Mouse (Mus musculus) neural tube, embryonic 13.5 days (tissue): ENCODE results near the gene Itpka. TPM values are rescaled to one million over a fixed set of nuclear protein-coding genes. Genes with fewer than 3 reads are reported as not detected.

ENCODE experiments used
- ATAC-seq: fragments of 200-750 bp; cut with Nextera tagmentation; 2 replicates; pipeline ENCODE4 v1.8.0; 2017; ENCODE audit warnings: low read depth, mild to moderate bottlenecking, moderate TSS enrichment, moderate library complexity
- H3K27ac ChIP-seq: fragments of 300-500 bp; sonication (generic); replicated peaks from 2 replicates; pipeline ENCODE4 v1.5.1; 2015; ENCODE audit warnings: moderate library complexity, mild to moderate bottlenecking, inconsistent platforms
- H3K27me3 ChIP-seq: fragments of 300-500 bp; sonication (generic); 2 replicates; pipeline ENCODE4 v1.6.1; 2015; ENCODE audit warnings: mild to moderate bottlenecking, inconsistent platforms
- H3K36me3 ChIP-seq: fragments of 300-500 bp; sonication (generic); 2 replicates; pipeline ENCODE4 v1.6.1; 2015; ENCODE audit warnings: mild to moderate bottlenecking, inconsistent platforms
- H3K4me1 ChIP-seq: fragments of 300-500 bp; sonication (generic); replicated peaks from 2 replicates; pipeline ENCODE4 v1.6.1; 2015; ENCODE audit warnings: inconsistent platforms
- H3K4me2 ChIP-seq: fragments of 300-500 bp; sonication (generic); 2 replicates; pipeline ENCODE4 v1.6.1; 2015; ENCODE audit warnings: inconsistent platforms, mild to moderate bottlenecking, moderate library complexity
- H3K4me3 ChIP-seq: fragments of 300-500 bp; sonication (generic); 2 replicates; pipeline ENCODE4 v1.5.1; 2015; ENCODE audit warnings: mild to moderate bottlenecking, inconsistent platforms
- H3K9ac ChIP-seq: fragments of 300-500 bp; sonication (generic); 2 replicates; pipeline ENCODE4 v1.6.1; 2015; ENCODE audit warnings: moderate library complexity, mild to moderate bottlenecking, inconsistent platforms
- H3K9me3 ChIP-seq: fragments of 300-500 bp; sonication (generic); 2 replicates; pipeline ENCODE4 v1.6.1; 2016; ENCODE audit warnings: inconsistent platforms
- WGBS: fragments of 180-500 bp; shearing (Covaris S2); methylation state at CpG from one replicate; pipeline ENCODE4 v1.1.7; 2015; 5-methylcytosine and 5-hydroxymethylcytosine counted together
- polyA plus RNA-seq: library from polyadenylated mRNA; unstranded; fragments of >200 nt; fragmentation: Nextera tagmentation; extraction: Ambion mirVana; gene quantifications from 2 replicates; pipeline ENCODE4 v1.2.1, GENCODE M21; 2015

The Itpka gene
- polyA plus RNA-seq, 1 experiment from 2014 or later, result 0.28 TPM

- Histone ChIP-seq H3K27me3 (peaks cover 48% of the 10 kb centered on the region), H3K9ac (no peak overlapping the region), H3K36me3 (peaks cover 40% of the 10 kb centered on the region), H3K4me3 (no peak overlapping the region), H3K4me1 (peaks cover 12% of the 10 kb centered on the region; the same call in 1 of the 2 replicates), H3K4me2 (no peak overlapping the region), H3K27ac (no peak overlapping the region), H3K9me3 (no peaks in the 10 kb centered on the region)
- no peak for ATAC-seq
- 30% methylated on average over 12 of the region's 12 CpGs for WGBS
Measured at GRCm38 (mm10) chr2:119737124-119737523, 5.0 kb upstream of the Itpka start.

DNA sequence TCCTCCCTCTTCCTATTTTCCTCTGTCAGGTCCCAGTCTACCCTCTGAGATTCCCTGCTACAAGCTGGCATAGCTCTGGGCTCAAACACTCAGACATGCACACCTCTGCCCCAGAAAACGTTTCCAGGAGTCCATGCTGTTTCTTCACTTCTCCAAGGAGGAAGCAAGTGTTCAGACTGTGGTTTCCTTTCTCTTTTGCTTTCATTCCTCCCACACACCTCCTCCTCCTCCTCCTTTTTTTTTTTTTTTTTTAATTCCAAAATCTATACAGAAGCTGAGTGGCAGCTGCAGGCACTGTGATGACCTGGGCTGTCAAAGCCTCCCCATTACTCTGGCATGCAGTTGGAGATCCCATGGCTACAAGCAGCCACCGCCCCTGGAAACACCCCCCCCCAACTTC lies 1.6 kb upstream of the Itpka start:
- Histone ChIP-seq H3K36me3 (peaks cover 7% of the 10 kb centered on the region), H3K27ac (no peak overlapping the region), H3K4me2 (no peak overlapping the region), H3K9ac (no peak overlapping the region), H3K9me3 (no peaks in the 10 kb centered on the region), H3K4me1 (peaks cover 41% of the 10 kb centered on the region), H3K4me3 (no peak overlapping the region), H3K27me3 (peaks cover 79% of the 10 kb centered on the region)
- no peak for ATAC-seq
- WGBS, result 24% methylated on average over 2 of the region's 2 CpGs

DNA sequence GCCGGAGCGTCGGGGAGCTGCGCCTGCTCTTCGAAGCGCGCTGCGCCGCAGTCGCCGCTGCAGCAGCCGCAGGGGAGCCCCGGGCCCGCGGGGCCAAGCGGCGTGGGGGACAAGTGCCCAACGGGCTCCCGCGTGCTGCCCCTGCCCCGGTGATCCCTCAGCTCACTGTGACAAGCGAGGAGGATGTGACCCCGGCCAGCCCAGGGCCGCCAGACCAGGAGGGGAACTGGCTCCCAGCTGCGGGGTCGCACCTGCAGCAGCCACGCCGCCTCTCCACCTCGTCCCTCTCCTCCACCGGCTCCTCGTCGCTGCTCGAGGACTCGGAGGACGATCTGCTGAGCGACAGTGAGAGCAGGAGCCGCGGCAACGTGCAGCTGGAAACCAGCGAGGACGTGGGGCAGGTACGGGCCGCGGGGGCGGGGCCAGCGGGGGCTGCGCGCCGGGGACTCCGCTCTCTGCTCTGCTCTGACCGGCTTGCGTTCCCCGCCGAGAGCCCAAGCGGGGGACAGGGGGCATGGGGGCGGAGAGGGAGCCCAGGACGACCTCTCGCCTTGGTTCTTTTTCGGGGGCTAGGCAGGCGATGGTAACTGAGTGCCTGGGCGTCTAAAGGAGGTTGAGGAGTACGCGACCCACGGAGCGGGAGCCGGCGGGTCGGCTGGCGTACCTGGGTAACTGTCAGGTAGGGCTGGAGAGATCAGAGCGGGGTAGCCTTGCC lies 481 bp downstream of the Itpka start:
- Histone ChIP-seq H3K9me3 (no peaks in the 10 kb centered on the region), H3K4me3 (peak overlapping the region; percentile 57), H3K9ac (peak overlapping the region; percentile 65), H3K27ac (no peak overlapping the region), H3K36me3 (no peaks in the 10 kb centered on the region), H3K4me2 (peak overlapping the region; percentile 97), H3K4me1 (peaks cover 41% of the 10 kb centered on the region), H3K27me3 (peaks cover 77% of the 10 kb centered on the region)
- peak; percentile 34 for ATAC-seq
- under 1% methylated on average over 63 of the region's 70 CpGs for WGBS

- no peak for ATAC-seq
- H3K4me2 ChIP-seq, result peak overlapping the region; percentile 97
- H3K27ac ChIP-seq, result no peak overlapping the region
- H3K27me3 ChIP-seq, result peaks cover 80% of the 10 kb centered on the region
- no peaks in the 10 kb centered on the region for H3K36me3 ChIP-seq
- no peaks in the 10 kb centered on the region for H3K9me3 ChIP-seq
- peak overlapping the region; percentile 57 for H3K4me3 ChIP-seq
- 7% methylated on average over 22 of the region's 31 CpGs for WGBS
- peaks cover 41% of the 10 kb centered on the region for H3K4me1 ChIP-seq
- H3K9ac ChIP-seq, result peak overlapping the region; percentile 65
Measured at GRCm38 (mm10) chr2:119743176-119743807, 1.2 kb downstream of the Itpka start.

DNA sequence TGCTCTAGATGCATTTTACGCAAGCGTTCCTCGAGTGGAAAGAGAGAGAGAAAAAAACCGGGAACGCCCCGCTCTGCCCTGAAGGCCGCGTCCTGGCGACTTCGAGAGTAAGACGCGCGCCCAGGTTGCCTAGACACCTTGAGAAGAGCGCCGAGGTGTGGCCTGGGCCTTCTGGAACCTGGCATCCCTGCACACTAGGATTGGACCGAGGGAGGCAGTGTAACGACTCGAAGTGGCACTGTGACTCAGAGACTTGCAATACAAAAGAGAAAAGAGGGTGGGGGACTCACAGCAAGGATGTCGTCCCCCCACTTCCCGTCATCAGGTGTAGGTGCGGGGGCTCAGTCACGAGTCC lies 1.6 kb downstream of the Itpka start:
- H3K27me3 ChIP-seq, result peaks cover 82% of the 10 kb centered on the region
- peaks cover 41% of the 10 kb centered on the region for H3K4me1 ChIP-seq
- H3K36me3 ChIP-seq, result no peaks in the 10 kb centered on the region
- peak overlapping the region; percentile 17; the same call in 1 of the 2 replicates for H3K4me3 ChIP-seq
- H3K4me2 ChIP-seq, result peak overlapping the region; percentile 42
- 5% methylated on average over 22 of the region's 22 CpGs for WGBS
- H3K9me3 ChIP-seq, result no peaks in the 10 kb centered on the region
- no peak for ATAC-seq
- H3K27ac ChIP-seq, result no peak overlapping the region
- H3K9ac ChIP-seq, result no peak overlapping the region

- H3K4me1 ChIP-seq, result peaks cover 41% of the 10 kb centered on the region
- peak overlapping the region; percentile 42 for H3K4me2 ChIP-seq
- H3K9me3 ChIP-seq, result no peaks in the 10 kb centered on the region
- peak overlapping the region; percentile 17 for H3K4me3 ChIP-seq
- H3K27ac ChIP-seq, result no peak overlapping the region
- ATAC-seq, result 0 out of 2 replicates have a peak, but pooled peaks have one; percentile 10
- H3K9ac ChIP-seq, result 0 out of 2 replicates have a peak overlapping the region, but pooled peaks have one; percentile 6
- WGBS, result 3% methylated on average over 46 of the region's 46 CpGs
- H3K36me3 ChIP-seq, result no peaks in the 10 kb centered on the region
- H3K27me3 ChIP-seq, result peaks cover 88% of the 10 kb centered on the region
Measured at GRCm38 (mm10) chr2:119744163-119745111, 2.3 kb downstream of the Itpka start.

- Histone ChIP-seq H3K36me3 (no peaks in the 10 kb centered on the region), H3K9me3 (no peaks in the 10 kb centered on the region), H3K4me1 (peaks cover 41% of the 10 kb centered on the region), H3K9ac (no peak overlapping the region), H3K27ac (no peak overlapping the region), H3K4me3 (no peak overlapping the region), H3K27me3 (peaks cover 90% of the 10 kb centered on the region), H3K4me2 (no peak overlapping the region)
- WGBS, result 4% methylated on average over 1 of the region's 1 CpGs
- no peak for ATAC-seq
Measured at GRCm38 (mm10) chr2:119745281-119745680, 3.1 kb downstream of the Itpka start.

DNA sequence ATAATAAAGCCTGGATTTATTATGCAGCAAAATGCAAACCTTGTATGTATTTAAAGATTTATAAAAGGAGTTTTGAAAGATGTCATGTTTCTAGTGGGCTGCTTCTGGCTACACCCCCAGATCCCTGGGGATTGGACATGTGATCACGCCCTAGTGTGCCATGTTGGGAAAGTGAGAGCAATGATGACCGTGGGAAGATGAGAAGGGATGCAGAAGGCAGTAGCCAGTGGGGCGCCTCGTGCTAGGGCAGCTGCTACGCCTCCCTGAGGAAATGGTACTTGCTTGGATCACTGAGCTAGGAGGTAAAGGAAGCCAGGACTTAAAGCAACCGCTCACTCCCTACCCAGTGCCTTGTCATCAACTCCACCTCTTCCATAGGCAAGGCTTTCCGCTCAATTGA lies 5.4 kb downstream of the Itpka start:
- no peak overlapping the region for H3K4me2 ChIP-seq
- WGBS, result 68% methylated on average over 7 of the region's 7 CpGs
- ATAC-seq, result no peak
- peaks cover 25% of the 10 kb centered on the region for H3K4me1 ChIP-seq
- H3K36me3 ChIP-seq, result no peaks in the 10 kb centered on the region
- H3K9ac ChIP-seq, result no peak overlapping the region
- H3K4me3 ChIP-seq, result no peak overlapping the region
- H3K9me3 ChIP-seq, result no peaks in the 10 kb centered on the region
- no peak overlapping the region for H3K27ac ChIP-seq
- peaks cover 81% of the 10 kb centered on the region for H3K27me3 ChIP-seq

DNA sequence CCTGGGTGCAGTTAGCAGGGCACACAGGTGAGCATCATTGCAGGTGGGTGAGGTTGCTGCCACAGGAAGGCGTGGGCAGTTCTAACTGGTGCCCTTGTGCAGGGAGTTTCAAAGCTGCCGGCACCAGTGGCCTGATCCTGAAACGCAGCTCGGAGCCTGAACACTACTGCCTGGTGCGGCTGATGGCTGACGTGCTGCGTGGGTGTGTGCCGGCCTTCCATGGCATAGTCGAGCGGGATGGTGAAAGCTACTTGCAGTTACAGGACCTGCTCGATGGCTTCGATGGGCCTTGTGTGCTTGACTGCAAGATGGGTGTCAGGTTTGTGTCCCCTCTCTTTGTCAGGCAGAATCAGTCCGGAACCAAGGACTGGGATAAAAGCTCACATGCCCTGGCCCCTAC lies 7.1 kb downstream of the Itpka start:
- ATAC-seq, result no peak
- no peak overlapping the region for H3K4me2 ChIP-seq
- WGBS, result 73% methylated on average over 13 of the region's 13 CpGs

DNA sequence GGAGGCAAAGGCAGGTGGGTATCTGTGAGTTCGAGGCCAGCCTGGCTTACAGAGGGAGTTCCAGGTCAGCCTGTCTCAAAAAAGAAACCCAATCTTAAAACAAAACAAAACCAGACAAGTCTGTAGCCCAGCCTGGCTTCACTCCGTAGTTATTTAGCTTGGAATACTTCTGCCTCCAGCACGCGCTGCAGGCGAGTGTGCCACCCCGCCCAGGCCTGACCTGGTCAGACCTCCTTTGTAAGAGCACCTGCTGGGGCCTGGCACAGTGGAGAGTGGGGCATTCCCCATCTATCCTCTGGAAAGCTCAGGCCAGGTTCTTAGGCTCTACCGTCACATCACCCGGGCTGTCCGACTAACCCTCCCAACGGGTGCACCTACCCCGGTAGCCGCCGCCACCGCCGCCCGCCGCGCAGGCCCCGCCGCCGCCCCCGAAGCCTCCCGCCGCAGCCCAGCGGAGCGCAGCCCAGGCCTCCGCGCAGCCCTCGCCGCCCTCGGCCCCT lies 15.5 kb downstream of the Itpka start:
- Histone ChIP-seq H3K27me3 (peaks cover 63% of the 10 kb centered on the region), H3K9ac (peak overlapping the region; percentile 76), H3K9me3 (no peaks in the 10 kb centered on the region), H3K4me3 (peak overlapping the region; percentile 62), H3K27ac (no peak overlapping the region), H3K4me1 (peaks cover 15% of the 10 kb centered on the region), H3K4me2 (peak overlapping the region; percentile 99), H3K36me3 (no peaks in the 10 kb centered on the region)
- 3% methylated on average over 31 of the region's 31 CpGs for WGBS
- ATAC-seq, result 0 out of 2 replicates have a peak, but pooled peaks have one; percentile 12

More for the DNA sequence above, 7.1 kb downstream of the Itpka start:
- Histone ChIP-seq H3K9me3 (no peaks in the 10 kb centered on the region), H3K9ac (no peak overlapping the region), H3K36me3 (no peaks in the 10 kb centered on the region), H3K4me1 (peaks cover 8% of the 10 kb centered on the region), H3K27ac (no peak overlapping the region), H3K4me3 (no peak overlapping the region), H3K27me3 (peaks cover 64% of the 10 kb centered on the region)

- H3K36me3 ChIP-seq, result peaks cover 1% of the 10 kb centered on the region; the same call in 1 of the 2 replicates
- peak overlapping the region; percentile 62 for H3K4me3 ChIP-seq
- H3K4me1 ChIP-seq, result peaks cover 15% of the 10 kb centered on the region
- peak overlapping the region; percentile 76 for H3K9ac ChIP-seq
- under 1% methylated on average over 49 of the region's 77 CpGs for WGBS
- peaks cover 63% of the 10 kb centered on the region for H3K27me3 ChIP-seq
- peak; percentile 49 for ATAC-seq
- peak overlapping the region; percentile 99 for H3K4me2 ChIP-seq
- H3K9me3 ChIP-seq, result no peaks in the 10 kb centered on the region
- H3K27ac ChIP-seq, result no peak overlapping the region
Measured at GRCm38 (mm10) chr2:119758101-119758843, 16.1 kb downstream of the Itpka start.
